Mouse (Mus musculus): ENCODE results near the gene Col24a1. TPM values are rescaled to one million over a fixed set of nuclear protein-coding genes. Genes with fewer than 3 reads are reported as not detected.

Col24a1 gene
- polyA plus RNA-seq (2015; fragmentation: Nextera tagmentation; extraction: Ambion mirVana): 3.1 and 4.2 TPM in 2 replicates

- Histone ChIP-seq H3K27me3 (replicated peaks) (no peaks in the 10 kb centered on the region; the same call in 1 of the 2 replicates), H3K4me1 (replicated peaks) (peaks cover 12% of the 10 kb centered on the region), H3K4me3 (replicated peaks) (peak within 1 kb of the TSS; percentile 42), H3K9ac (peak within 1 kb of the TSS; percentile 50), H3K4me2 (replicated peaks) (peak within 1 kb of the TSS; percentile 85), H3K36me3 (no peaks in the 10 kb centered on the region), H3K27ac (peak within 1 kb of the TSS; percentile 71), H3K9me3 (no peaks in the 10 kb centered on the region)
- WGBS: 2% methylated on average over 22 of the region's 22 CpGs
- peak; percentile 71 for ATAC-seq
Measured at GRCm38 (mm10) chr3:145292337-145293134, at the start of gene Col24a1. Col24a1 (plus strand) TSS chr3:145292472.

GRCm38 (mm10) chr3:145248040-145248439 lies 44.2 kb upstream of the Col24a1 start:
- ATAC-seq: no peak
- WGBS: 87% methylated on average over 2 of the region's 2 CpGs
- H3K36me3 ChIP-seq: no peaks in the 10 kb centered on the region
- H3K9me3 ChIP-seq: no peaks in the 10 kb centered on the region
- no peaks in the 10 kb centered on the region for H3K27me3 ChIP-seq (replicated peaks)
- H3K4me3 ChIP-seq (replicated peaks): no peak overlapping the region
- no peak overlapping the region for H3K27ac ChIP-seq
- no peak overlapping the region for H3K9ac ChIP-seq
- H3K4me2 ChIP-seq (replicated peaks): no peak overlapping the region
- H3K4me1 ChIP-seq (replicated peaks): no peaks in the 10 kb centered on the region

GRCm38 (mm10) chr3:145253066-145253465 lies 39.2 kb upstream of the Col24a1 start:
- no peaks in the 10 kb centered on the region for H3K36me3 ChIP-seq
- no peak overlapping the region for H3K9ac ChIP-seq
- no peak overlapping the region for H3K4me3 ChIP-seq (replicated peaks)
- WGBS: 85% methylated on average over 5 of the region's 5 CpGs
- no peak overlapping the region for H3K27ac ChIP-seq
- no peak overlapping the region for H3K4me2 ChIP-seq (replicated peaks)
- no peaks in the 10 kb centered on the region for H3K9me3 ChIP-seq
- no peaks in the 10 kb centered on the region for H3K4me1 ChIP-seq (replicated peaks)
- ATAC-seq: no peak
- no peaks in the 10 kb centered on the region; the same call in 1 of the 2 replicates for H3K27me3 ChIP-seq (replicated peaks)

- no peaks in the 10 kb centered on the region for H3K9me3 ChIP-seq
- H3K27me3 ChIP-seq (replicated peaks): no peaks in the 10 kb centered on the region; the same call in 1 of the 2 replicates
- no peak overlapping the region for H3K4me2 ChIP-seq (replicated peaks)
- H3K4me1 ChIP-seq (replicated peaks): no peaks in the 10 kb centered on the region
- no peak overlapping the region for H3K9ac ChIP-seq
- no peaks in the 10 kb centered on the region for H3K36me3 ChIP-seq
- H3K4me3 ChIP-seq (replicated peaks): no peak overlapping the region
- 81% methylated on average over 3 of the region's 3 CpGs for WGBS
- no peak for ATAC-seq
- no peak overlapping the region for H3K27ac ChIP-seq
Measured at GRCm38 (mm10) chr3:145254764-145255396, 37.4 kb upstream of the Col24a1 start.

GRCm38 (mm10) chr3:145256647-145257046 lies 35.6 kb upstream of the Col24a1 start:
- no peak overlapping the region for H3K4me3 ChIP-seq (replicated peaks)
- H3K9ac ChIP-seq: no peak overlapping the region
- peak; percentile 70 for ATAC-seq
- no peaks in the 10 kb centered on the region for H3K36me3 ChIP-seq
- no peaks in the 10 kb centered on the region for H3K9me3 ChIP-seq
- H3K27me3 ChIP-seq (replicated peaks): no peaks in the 10 kb centered on the region; the same call in 1 of the 2 replicates
- 64% methylated on average over 7 of the region's 7 CpGs for WGBS
- no peaks in the 10 kb centered on the region for H3K4me1 ChIP-seq (replicated peaks)
- H3K4me2 ChIP-seq (replicated peaks): no peak overlapping the region
- no peak overlapping the region for H3K27ac ChIP-seq

GRCm38 (mm10) chr3:145259678-145260077 lies 32.6 kb upstream of the Col24a1 start:
- Histone ChIP-seq H3K27ac (no peak overlapping the region), H3K9ac (no peak overlapping the region), H3K9me3 (no peaks in the 10 kb centered on the region), H3K4me1 (replicated peaks) (no peaks in the 10 kb centered on the region), H3K27me3 (replicated peaks) (no peaks in the 10 kb centered on the region), H3K4me2 (replicated peaks) (no peak overlapping the region), H3K4me3 (replicated peaks) (no peak overlapping the region), H3K36me3 (no peaks in the 10 kb centered on the region)
- ATAC-seq: no peak
- WGBS: 83% methylated on average over 6 of the region's 6 CpGs

GRCm38 (mm10) chr3:145263131-145263530 lies 29.1 kb upstream of the Col24a1 start:
- no peak overlapping the region for H3K4me3 ChIP-seq (replicated peaks)
- no peaks in the 10 kb centered on the region for H3K9me3 ChIP-seq
- no peak overlapping the region for H3K9ac ChIP-seq
- ATAC-seq: no peak
- H3K27me3 ChIP-seq (replicated peaks): no peaks in the 10 kb centered on the region
- WGBS: 52% methylated on average over 4 of the region's 4 CpGs
- peaks cover 4% of the 10 kb centered on the region; the same call in 1 of the 2 replicates for H3K4me1 ChIP-seq (replicated peaks)
- no peaks in the 10 kb centered on the region for H3K36me3 ChIP-seq
- no peak overlapping the region for H3K27ac ChIP-seq
- no peak overlapping the region for H3K4me2 ChIP-seq (replicated peaks)

- Histone ChIP-seq H3K4me3 (replicated peaks) (no peak overlapping the region), H3K4me1 (replicated peaks) (peaks cover 4% of the 10 kb centered on the region; the same call in 1 of the 2 replicates), H3K9ac (no peak overlapping the region), H3K36me3 (no peaks in the 10 kb centered on the region), H3K9me3 (no peaks in the 10 kb centered on the region), H3K27me3 (replicated peaks) (no peaks in the 10 kb centered on the region), H3K27ac (peak overlapping the region; percentile 23; the same call in 1 of the 2 replicates), H3K4me2 (replicated peaks) (no peak overlapping the region)
- WGBS: 21% methylated on average over 7 of the region's 7 CpGs
- ATAC-seq: peak; percentile 90
Measured at GRCm38 (mm10) chr3:145268066-145268465, 24.2 kb upstream of the Col24a1 start.

GRCm38 (mm10) chr3:145274191-145274590 lies 18.1 kb upstream of the Col24a1 start:
- H3K9ac ChIP-seq: no peak overlapping the region
- H3K4me3 ChIP-seq (replicated peaks): no peak overlapping the region
- H3K4me2 ChIP-seq (replicated peaks): no peak overlapping the region
- no peak overlapping the region for H3K27ac ChIP-seq
- no peaks in the 10 kb centered on the region for H3K4me1 ChIP-seq (replicated peaks)
- no peak for ATAC-seq
- no peaks in the 10 kb centered on the region for H3K27me3 ChIP-seq (replicated peaks)
- no peaks in the 10 kb centered on the region for H3K9me3 ChIP-seq
- H3K36me3 ChIP-seq: no peaks in the 10 kb centered on the region
- WGBS: 43% methylated on average over 6 of the region's 6 CpGs

- peak; percentile 69 for ATAC-seq
- Histone ChIP-seq H3K36me3 (no peaks in the 10 kb centered on the region), H3K4me1 (replicated peaks) (peaks cover 12% of the 10 kb centered on the region), H3K9ac (peak overlapping the region; percentile 50), H3K9me3 (no peaks in the 10 kb centered on the region), H3K4me3 (replicated peaks) (peak overlapping the region; percentile 42), H3K27me3 (replicated peaks) (no peaks in the 10 kb centered on the region; the same call in 1 of the 2 replicates), H3K27ac (peak overlapping the region; percentile 71), H3K4me2 (replicated peaks) (peak overlapping the region; percentile 85)
- 12% methylated on average over 9 of the region's 9 CpGs for WGBS
Measured at GRCm38 (mm10) chr3:145293207-145293606, 935 bp downstream of the Col24a1 start.

- H3K9me3 ChIP-seq: no peaks in the 10 kb centered on the region
- ATAC-seq: 0 out of 2 replicates have a peak, but pooled peaks have one; percentile 5
- peak overlapping the region; percentile 42 for H3K4me3 ChIP-seq (replicated peaks)
- H3K27me3 ChIP-seq (replicated peaks): no peaks in the 10 kb centered on the region; the same call in 1 of the 2 replicates
- peak overlapping the region; percentile 85 for H3K4me2 ChIP-seq (replicated peaks)
- 0 out of 2 replicates have a peak overlapping the region, but pooled peaks have one; percentile 71 for H3K27ac ChIP-seq
- peaks cover 12% of the 10 kb centered on the region for H3K4me1 ChIP-seq (replicated peaks)
- H3K36me3 ChIP-seq: no peaks in the 10 kb centered on the region
- 50% methylated on average over 12 of the region's 12 CpGs for WGBS
- H3K9ac ChIP-seq: peak overlapping the region; percentile 50; the same call in 1 of the 2 replicates
Measured at GRCm38 (mm10) chr3:145293623-145294307, 1.5 kb downstream of the Col24a1 start.
